Mouse (Mus musculus) activated CD4-positive, CD25-positive, alpha-beta regulatory T cell, adult 9 weeks (primary cell): Measurements from ENCODE around the gene Itga1. TPM values are rescaled to one million over a fixed set of nuclear protein-coding genes. Genes with fewer than 3 reads are reported as not detected.

Experiments used
- polyA plus RNA-seq: library from polyadenylated mRNA; unstranded; fragments of 100-300 nt; shearing (Covaris generic); gene quantifications from one replicate; pipeline ENCODE4 v1.2.1, GENCODE M21; 2017

The Itga1 gene
- 0.68 TPM for polyA plus RNA-seq

DNA sequence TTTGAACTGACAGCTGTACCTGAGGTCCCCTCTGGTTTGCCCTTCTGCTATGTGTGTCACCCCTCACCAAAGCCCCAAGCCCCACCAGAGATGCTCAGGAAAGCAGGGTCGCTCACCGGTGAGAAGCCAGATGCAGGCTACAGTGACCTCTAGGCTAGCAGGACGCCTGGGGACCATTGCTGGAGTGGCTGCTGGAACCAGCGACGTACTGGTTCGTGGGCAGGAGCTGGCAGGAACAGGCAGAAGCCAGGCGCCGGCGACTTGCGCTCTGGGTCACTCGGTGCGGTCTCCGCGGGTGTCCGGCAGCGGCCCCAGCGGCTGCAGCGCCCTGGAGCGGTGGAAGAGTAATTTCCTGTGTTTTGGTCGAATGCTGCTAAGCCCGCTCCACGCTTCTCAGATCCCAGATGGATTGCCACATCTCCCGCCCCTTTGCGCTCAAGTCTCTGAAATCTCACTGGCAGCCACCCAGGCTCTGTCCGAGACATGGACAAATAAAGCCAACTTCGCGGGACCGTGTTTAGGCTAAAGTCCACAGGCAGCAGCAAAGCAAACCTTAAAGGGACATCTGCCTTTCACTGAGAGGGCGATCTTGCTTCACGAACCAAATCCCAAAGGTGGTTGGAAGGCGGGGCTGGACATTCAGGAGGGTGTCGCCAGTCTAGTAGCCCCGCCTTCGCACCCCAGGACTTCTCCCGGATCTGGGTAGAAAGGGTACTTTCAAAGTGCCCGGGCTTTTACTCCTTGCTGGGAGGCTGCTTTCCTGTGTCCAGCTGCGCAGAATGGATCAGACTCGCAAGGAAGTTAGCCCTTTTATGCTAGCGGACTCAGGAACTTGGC, at the start of gene Itga1, which contains the start of gene Gm49395:
TSS of gene Itga1 (minus strand) at position 610 of the 837 bp plus-strand sequence.
TSS of gene Gm49395 (minus strand) at position 567 of the 837 bp plus-strand sequence.

DNA sequence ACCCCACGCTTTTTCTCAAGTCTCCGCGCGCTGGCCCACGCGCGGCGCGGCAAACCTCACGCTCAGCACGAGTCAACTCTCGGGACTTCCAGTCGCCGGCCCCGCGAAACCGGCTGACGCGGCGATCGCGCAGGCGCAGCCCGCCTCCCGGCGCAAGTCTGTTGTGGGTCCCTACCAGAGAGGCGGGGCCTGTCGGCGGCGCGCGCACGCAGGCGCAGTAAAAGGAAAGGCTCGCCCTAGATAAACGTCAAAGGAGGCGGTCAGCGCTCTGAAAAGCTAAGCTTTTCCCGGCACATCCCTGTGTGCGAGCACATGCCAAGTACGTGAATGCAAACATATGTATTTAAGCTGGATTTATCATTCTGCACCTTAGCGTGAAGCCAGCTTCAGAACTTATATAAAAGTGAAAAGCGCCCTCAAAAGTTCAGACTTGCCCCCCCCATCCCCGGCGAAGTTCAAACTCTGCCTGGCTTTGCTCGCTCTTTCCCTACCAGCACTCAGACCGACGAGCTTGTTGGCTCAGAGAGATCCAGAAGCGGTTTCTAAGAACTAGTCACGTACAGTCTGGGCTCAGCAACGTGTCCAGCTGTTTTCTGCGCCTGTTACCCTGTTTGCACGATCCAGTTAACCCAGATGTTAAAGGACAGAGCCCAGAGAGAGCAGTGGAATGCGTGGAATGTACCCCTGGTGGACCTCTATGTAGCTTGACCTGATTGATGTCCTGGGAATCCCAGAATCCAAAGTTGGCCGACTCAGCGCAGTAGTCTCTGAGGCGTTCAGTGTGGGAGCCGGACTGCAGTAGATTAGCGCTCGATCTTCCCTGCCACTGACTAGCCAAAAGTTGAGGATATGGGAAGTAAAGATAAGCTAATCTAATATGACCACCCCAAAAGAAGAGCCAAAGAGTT, 11.4 kb downstream of the Itga1 start, which contains the start of gene Pelo:
TSS of gene Pelo (minus strand) at position 118 of the 908 bp plus-strand sequence.

DNA sequence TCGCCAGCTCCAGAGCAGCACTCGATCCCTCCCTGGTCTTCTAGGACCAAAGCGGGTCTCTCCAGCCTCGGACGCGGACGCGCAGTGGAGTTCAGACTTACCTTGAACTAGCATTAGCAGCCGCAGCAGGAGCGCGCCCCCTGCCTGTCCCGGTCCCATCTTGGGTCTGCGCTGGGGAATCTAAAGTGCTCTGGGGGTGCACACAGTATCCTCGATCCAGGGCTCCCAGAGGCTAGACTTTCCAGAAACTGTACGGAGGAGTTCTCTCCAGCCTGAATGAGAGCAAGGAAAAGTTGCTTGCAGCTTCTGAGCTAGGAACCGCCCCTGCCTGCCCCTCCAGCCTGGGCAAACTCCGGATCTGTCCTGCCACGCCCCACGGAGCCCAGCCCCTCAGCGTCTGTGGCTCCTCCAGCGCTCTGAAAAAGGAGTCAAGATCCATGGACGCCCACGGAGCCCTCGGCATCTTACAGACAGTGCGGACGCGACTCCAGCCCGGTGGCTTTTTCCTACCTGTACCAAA, 169.9 kb downstream of the Itga1 start, which contains the start of gene Itga2:
TSS of gene Itga2 (minus strand) at position 326 of the 520 bp plus-strand sequence.

Other genes starting within 250 kb of the Itga1 start
- 8.0 TPM for gene Itga2, start 169.9 kb downstream of the Itga1 start, polyA plus RNA-seq
- 5.9 TPM for gene Pelo, start 11.8 kb downstream of the Itga1 start, polyA plus RNA-seq
- gene Gm49395, start within 50 bp of the Itga1 start, polyA plus RNA-seq = 0.54 TPM